Mouse (Mus musculus) left cerebral cortex, postnatal 4 days (tissue): Measurements from ENCODE around the gene Suclg2. TPM values are rescaled to one million over a fixed set of nuclear protein-coding genes. Genes with fewer than 3 reads are reported as not detected.
A peak's percentile ranks its signal among the peaks of the same experiment; 100 is the strongest.

Source experiments
- DNase-seq: peaks from one replicate; pipeline ENCODE4 v3.0.0-alpha.2; 2022
- intact Hi-C: fragments of 180-260 bp; cut with DNase I; formaldehyde crosslinking; loops from one replicate; pipeline ENCODE4 v1.15.1; 2025
- total RNA-seq, 2 experiments: library from RNA; stranded (reverse); gene quantifications; 2 replicates each; pipeline ENCODE4 v1.2.3; 2021

Gene Suclg2
- total RNA-seq, 2 experiments from 2014 or later = 12.3 to 12.5 TPM

GRCm38 (mm10) chr6:95484183-95484818 is 234.3 kb downstream of the Suclg2 start:
- intact Hi-C loops = loop anchor here (5.0 to 10.0 kb wide), 2 partner anchors 1523 to 1620 kb away; no protein-coding TSS in a partner anchor
- DNase-seq = peak; percentile 55

GRCm38 (mm10) chr6:95483686-95484085 is 234.9 kb downstream of the Suclg2 start:
- peak; percentile 23 for DNase-seq
- intact Hi-C loops = loop anchor here (5.0 to 10.0 kb wide), 2 partner anchors 1524 to 1621 kb away; no protein-coding TSS in a partner anchor

DNA sequence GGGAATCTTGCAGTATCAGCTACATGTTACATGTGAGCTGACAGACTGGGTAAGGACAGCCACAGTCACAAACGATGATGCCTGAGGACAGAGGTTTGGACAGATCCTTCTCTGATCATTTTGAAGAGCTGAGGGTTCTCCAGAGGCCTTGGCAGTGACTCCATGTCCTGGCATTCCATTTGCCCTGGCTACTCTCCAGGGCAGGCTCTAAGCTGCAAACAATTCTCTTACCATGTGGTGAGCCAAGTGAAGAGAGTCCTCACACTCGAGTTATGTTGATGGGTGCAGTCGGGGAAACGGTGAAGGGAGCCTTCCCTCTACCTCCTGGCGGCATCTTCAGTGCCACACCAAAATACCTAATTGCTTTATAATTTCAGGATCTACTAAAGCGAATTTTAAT is 235.5 kb downstream of the Suclg2 start:
- intact Hi-C loops = loop anchor here (5.0 to 10.0 kb wide), 2 partner anchors 1524 to 1622 kb away; no protein-coding TSS in a partner anchor

GRCm38 (mm10) chr6:95479801-95480200 is 238.8 kb downstream of the Suclg2 start:
- intact Hi-C loops = loop anchor here (5.0 to 10.0 kb wide), 2 partner anchors 1528 to 1625 kb away; no protein-coding TSS in a partner anchor
- DNase-seq = no peak

More for the DNA sequence above, 235.5 kb downstream of the Suclg2 start:
- peak; percentile 63 for DNase-seq

DNA sequence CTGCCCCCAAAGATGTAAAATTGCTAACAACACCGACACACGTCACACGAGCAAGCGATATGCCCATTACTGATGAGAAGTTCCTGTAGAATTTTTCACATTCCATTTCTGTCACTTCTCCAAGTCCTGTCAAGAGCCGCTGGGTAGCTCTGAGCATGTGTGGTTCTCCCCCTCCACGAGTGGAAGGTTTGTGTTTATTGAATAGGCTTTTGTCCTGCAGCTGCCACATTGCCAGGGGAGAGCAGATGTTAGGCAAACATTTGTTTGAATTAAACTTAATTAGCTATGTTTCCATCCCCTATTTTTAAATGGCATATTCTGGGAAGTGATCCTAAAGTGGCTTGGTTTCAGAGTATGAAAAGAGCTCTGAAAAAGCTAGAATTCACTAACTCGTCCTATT is 249.1 kb downstream of the Suclg2 start:
- DNase-seq = no peak
- intact Hi-C loops = no loop called here

DNA sequence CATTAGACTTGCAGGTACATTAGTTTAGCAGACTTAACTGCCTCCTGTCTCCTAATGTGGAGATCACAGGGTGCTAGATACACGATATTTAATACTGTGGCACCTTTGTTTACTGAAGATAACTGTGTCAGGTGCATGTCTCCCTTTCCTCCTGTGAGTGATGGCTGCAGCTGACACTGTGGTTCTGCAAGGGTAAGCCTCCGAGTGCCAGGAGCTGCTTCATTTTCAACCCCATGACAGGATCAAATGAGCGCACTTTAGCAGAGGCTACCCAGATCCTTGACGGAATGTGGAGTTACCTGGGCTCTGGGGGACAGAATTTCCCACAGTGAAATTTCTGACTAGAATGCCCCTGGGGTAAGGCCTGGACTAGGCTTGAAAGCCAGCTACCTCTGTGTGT is 253.3 kb downstream of the Suclg2 start:
- intact Hi-C loops = no loop called here
- no peak for DNase-seq

GRCm38 (mm10) chr6:95459372-95459771 is 259.2 kb downstream of the Suclg2 start:
- DNase-seq = no peak
- intact Hi-C loops = no loop called here

DNA sequence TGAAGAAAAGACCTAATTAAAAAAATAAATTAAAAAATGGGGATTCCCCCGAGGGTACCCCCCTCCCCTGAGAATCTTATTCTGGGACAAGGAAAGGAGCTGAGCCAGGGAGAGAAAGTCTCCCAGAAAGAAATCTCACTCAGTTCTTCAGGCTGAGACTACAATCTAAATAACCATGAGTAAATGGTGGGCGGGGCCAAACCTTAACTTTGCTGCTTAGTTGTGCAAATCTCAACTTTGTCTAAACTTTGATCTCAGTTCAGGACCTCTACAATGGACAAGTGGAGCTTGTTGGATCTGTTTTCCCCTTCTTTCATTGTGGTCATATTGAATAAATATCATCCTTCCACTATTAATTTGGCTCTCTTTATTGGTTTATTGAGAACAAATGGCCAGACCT is 272.4 kb downstream of the Suclg2 start:
- no peak for DNase-seq
- intact Hi-C loops = no loop called here

GRCm38 (mm10) chr6:95445036-95445435 is 273.6 kb downstream of the Suclg2 start:
- intact Hi-C loops = no loop called here
- DNase-seq = peak; percentile 74
